Mouse (Mus musculus) intestine, embryonic 14.5 days (tissue): ENCODE measurements around the gene Trip11. TPM values are rescaled to one million over a fixed set of nuclear protein-coding genes. Genes with fewer than 3 reads are reported as not detected.

Source experiments
- ATAC-seq: fragments of 200-750 bp; cut with Nextera tagmentation; replicated peaks from 2 replicates; pipeline ENCODE4 v1.8.0; 2017; ENCODE audit warnings: low read depth, moderate number of reproducible peaks, moderate TSS enrichment, moderate library complexity; ENCODE audit not compliant: low FRiP score, low TSS enrichment
- DNase-seq: peaks from one replicate; pipeline ENCODE4 v3.0.0-alpha.2; 2018; ENCODE audit warnings: low spot score
- H3K27ac ChIP-seq: fragments of 300-500 bp; sonication (generic); 2 replicates; pipeline ENCODE4 v1.5.1; 2014; ENCODE audit warnings: low read depth, mild to moderate bottlenecking, control low read depth
- H3K27me3 ChIP-seq: fragments of 300-500 bp; sonication (generic); replicated peaks from 2 replicates; pipeline ENCODE4 v1.6.1; 2014; ENCODE audit warnings: low read length, control low read depth; ENCODE audit not compliant: control insufficient read depth, insufficient read depth
- H3K36me3 ChIP-seq: fragments of 300-500 bp; sonication (generic); 2 replicates; pipeline ENCODE4 v1.6.1; 2014; ENCODE audit warnings: low read length, control low read depth; ENCODE audit not compliant: control insufficient read depth, insufficient read depth
- H3K4me1 ChIP-seq: fragments of 300-500 bp; sonication (generic); replicated peaks from 2 replicates; pipeline ENCODE4 v1.6.1; 2014; ENCODE audit warnings: low read length, control low read depth, mixed read lengths; ENCODE audit not compliant: control insufficient read depth, insufficient read depth
- H3K4me2 ChIP-seq: fragments of 300-500 bp; sonication (generic); 2 replicates; pipeline ENCODE4 v1.6.1; 2014; ENCODE audit warnings: low read length
- H3K4me3 ChIP-seq: fragments of 300-500 bp; sonication (generic); 2 replicates; pipeline ENCODE4 v1.5.1; 2014; ENCODE audit warnings: low read depth, low read length, control low read depth, mixed read lengths
- H3K9ac ChIP-seq: fragments of 300-500 bp; sonication (generic); 2 replicates; pipeline ENCODE4 v1.6.1; 2014; ENCODE audit warnings: mild to moderate bottlenecking, low read length
- H3K9me3 ChIP-seq: fragments of 300-500 bp; sonication (generic); 2 replicates; pipeline ENCODE4 v1.6.1; 2016; ENCODE audit warnings: low read length, control low read depth; ENCODE audit not compliant: control insufficient read depth
- WGBS: fragments of 180-500 bp; shearing (Covaris S2); extraction: QIAGEN DNeasy Blood & Tissue Kit; methylation state at CpG from one replicate; pipeline ENCODE4 v1.1.7; 2014; 5-methylcytosine and 5-hydroxymethylcytosine counted together
- polyA plus RNA-seq: library from polyadenylated mRNA; unstranded; fragments of >200 nt; fragmentation: Nextera tagmentation; extraction: Ambion mirVana; gene quantifications from 2 replicates; pipeline ENCODE4 v1.2.1, GENCODE M21; 2014

Gene Trip11
- polyA plus RNA-seq, 1 experiment from 2014 or later, result 26.8 TPM

DNA sequence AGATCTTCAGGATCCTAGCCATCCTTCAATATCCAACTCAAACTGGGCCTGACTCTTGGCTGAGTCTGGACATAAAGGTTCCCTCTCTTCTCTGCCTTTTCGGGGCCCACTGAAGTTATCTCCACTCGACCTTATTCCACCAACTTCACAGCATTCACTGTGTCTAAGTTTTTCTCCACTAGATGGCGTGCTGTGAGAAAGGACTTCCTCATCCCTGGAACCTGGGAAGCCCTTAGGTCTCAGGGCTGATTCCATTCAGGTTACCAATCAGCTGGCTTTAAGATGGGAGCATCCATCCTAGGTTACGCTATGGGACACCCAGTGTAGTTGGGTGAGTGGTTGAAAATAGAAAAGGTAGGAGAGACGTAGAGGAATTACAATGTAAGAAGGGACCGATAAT, 101.9 kb downstream of the Trip11 start:
- DNase-seq (no peak), ATAC-seq (no peak)
- H3K9ac ChIP-seq, result no peak overlapping the region
- no peak overlapping the region for H3K4me3 ChIP-seq
- WGBS, result 61% methylated on average over 6 of the region's 6 CpGs
- no peaks in the 10 kb centered on the region for H3K36me3 ChIP-seq
- H3K27ac ChIP-seq, result no peak overlapping the region
- H3K9me3 ChIP-seq, result no peaks in the 10 kb centered on the region
- H3K4me2 ChIP-seq, result no peak overlapping the region
- no peaks in the 10 kb centered on the region for H3K4me1 ChIP-seq
- no peaks in the 10 kb centered on the region for H3K27me3 ChIP-seq

- H3K27me3 ChIP-seq, result no peaks in the 10 kb centered on the region
- H3K9me3 ChIP-seq, result no peaks in the 10 kb centered on the region
- no peak overlapping the region for H3K9ac ChIP-seq
- H3K36me3 ChIP-seq, result no peaks in the 10 kb centered on the region
- H3K4me1 ChIP-seq, result no peaks in the 10 kb centered on the region
- no peak overlapping the region for H3K4me2 ChIP-seq
- ATAC-seq, result no peak
- WGBS, result 77% methylated on average over 2 of the region's 2 CpGs
- DNase-seq, result no peak
- no peak overlapping the region for H3K4me3 ChIP-seq
- no peak overlapping the region for H3K27ac ChIP-seq
Observed at GRCm38 (mm10) chr12:101810515-101810914, 102.6 kb downstream of the Trip11 start.

DNA sequence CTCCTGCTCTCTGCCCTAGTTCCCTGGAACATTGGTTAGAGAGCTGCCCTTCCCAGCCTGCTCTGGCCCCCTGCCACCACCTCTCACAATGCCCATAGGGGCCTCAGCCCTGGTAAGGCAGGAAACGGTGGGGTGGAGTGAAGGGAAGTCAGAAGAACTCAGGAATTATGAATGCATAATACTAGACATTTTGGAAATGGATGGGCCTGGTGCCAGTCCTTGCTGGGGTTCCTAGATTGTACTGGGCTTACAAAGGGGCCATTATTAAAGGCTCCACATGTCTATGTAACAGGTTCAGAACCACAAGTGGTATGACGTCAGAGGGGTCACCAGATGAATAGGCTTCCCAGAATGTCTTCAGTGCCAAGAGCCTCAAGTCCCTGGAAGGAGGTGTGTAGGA, 105.7 kb downstream of the Trip11 start:
- no peak for DNase-seq
- 71% methylated on average over 2 of the region's 2 CpGs for WGBS
- no peak overlapping the region for H3K9ac ChIP-seq

GRCm38 (mm10) chr12:101802445-101802844, 110.6 kb downstream of the Trip11 start:
- ATAC-seq (no peak), DNase-seq (no peak)
- no peaks in the 10 kb centered on the region for H3K36me3 ChIP-seq
- WGBS, result 79% methylated on average over 3 of the region's 3 CpGs
- no peak overlapping the region for H3K4me2 ChIP-seq
- H3K27me3 ChIP-seq, result no peaks in the 10 kb centered on the region
- no peak overlapping the region for H3K4me3 ChIP-seq
- H3K9ac ChIP-seq, result no peak overlapping the region
- no peaks in the 10 kb centered on the region for H3K4me1 ChIP-seq
- no peak overlapping the region for H3K27ac ChIP-seq
- H3K9me3 ChIP-seq, result no peaks in the 10 kb centered on the region

More for the DNA sequence above, 105.7 kb downstream of the Trip11 start:
- ATAC-seq, result no peak
- H3K36me3 ChIP-seq, result no peaks in the 10 kb centered on the region
- no peaks in the 10 kb centered on the region for H3K9me3 ChIP-seq
- no peaks in the 10 kb centered on the region for H3K4me1 ChIP-seq
- H3K4me3 ChIP-seq, result no peak overlapping the region
- no peak overlapping the region for H3K4me2 ChIP-seq
- no peak overlapping the region for H3K27ac ChIP-seq
- no peaks in the 10 kb centered on the region for H3K27me3 ChIP-seq

DNA sequence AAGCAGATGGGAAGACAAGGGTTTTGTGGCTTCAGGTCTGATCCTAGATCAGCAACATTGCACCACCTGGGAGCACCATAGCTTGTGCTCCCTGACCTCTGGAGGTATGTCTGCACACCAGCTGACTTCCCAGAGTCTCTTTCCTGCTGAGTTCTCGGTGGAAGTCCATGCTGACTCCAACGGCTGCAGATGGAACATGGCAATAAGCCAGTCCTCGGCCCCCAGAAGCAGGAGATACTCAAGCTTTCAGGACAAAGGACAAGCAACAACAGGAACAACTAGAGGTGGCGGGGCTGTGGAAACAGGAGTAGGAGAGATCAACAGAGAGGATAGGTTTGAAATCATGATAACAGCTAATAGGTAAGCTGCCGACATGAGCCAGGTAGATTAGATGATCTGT, 111.3 kb downstream of the Trip11 start:
- H3K4me1 ChIP-seq, result no peaks in the 10 kb centered on the region
- H3K36me3 ChIP-seq, result no peaks in the 10 kb centered on the region
- no peaks in the 10 kb centered on the region for H3K27me3 ChIP-seq
- H3K27ac ChIP-seq, result no peak overlapping the region
- DNase-seq (no peak), ATAC-seq (no peak)
- 77% methylated on average over 5 of the region's 5 CpGs for WGBS
- no peak overlapping the region for H3K4me2 ChIP-seq
- H3K9ac ChIP-seq, result no peak overlapping the region
- no peaks in the 10 kb centered on the region for H3K9me3 ChIP-seq
- no peak overlapping the region for H3K4me3 ChIP-seq

- no peaks in the 10 kb centered on the region for H3K4me1 ChIP-seq
- H3K9ac ChIP-seq, result no peak overlapping the region
- H3K27ac ChIP-seq, result no peak overlapping the region
- no peaks in the 10 kb centered on the region for H3K27me3 ChIP-seq
- no peaks in the 10 kb centered on the region for H3K36me3 ChIP-seq
- 77% methylated on average over 3 of the region's 3 CpGs for WGBS
- ATAC-seq (no peak), DNase-seq (no peak)
- no peak overlapping the region for H3K4me2 ChIP-seq
- H3K9me3 ChIP-seq, result no peaks in the 10 kb centered on the region
- H3K4me3 ChIP-seq, result no peak overlapping the region
Observed at GRCm38 (mm10) chr12:101801051-101801450, 112.0 kb downstream of the Trip11 start.

DNA sequence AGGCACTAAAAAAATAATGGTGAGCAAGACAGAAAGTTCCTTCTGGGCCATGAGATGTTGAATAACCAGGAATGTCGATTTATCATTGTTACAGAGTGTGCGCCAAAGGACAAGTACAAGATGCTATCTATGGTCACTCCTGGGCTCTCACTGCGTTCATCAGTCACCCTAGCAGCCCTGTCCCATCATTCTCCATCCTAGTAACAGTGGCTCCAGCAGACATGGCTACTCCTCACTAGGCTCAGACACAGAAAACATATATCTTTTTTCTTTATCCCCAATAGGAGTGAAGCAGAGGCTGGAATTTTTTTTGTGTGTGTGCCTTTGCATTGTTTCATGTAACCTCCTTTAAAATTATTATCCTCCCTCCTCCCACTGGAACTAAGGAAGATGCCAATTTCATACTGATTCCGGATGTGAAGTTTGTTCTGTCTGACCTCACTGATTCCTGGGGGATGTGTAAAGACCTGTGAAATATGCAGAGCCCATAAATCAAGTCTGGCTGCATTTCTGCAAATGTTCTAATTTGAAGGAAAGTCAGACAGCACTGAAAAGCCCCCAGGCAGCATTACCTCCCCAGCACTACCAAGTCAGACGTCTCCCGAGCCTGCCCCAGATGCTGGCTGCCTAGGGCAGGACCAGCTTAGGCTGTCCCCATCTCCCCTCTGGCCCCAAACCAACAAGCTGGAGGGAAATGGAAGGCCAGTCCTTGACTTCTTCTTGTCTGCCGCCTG, 114.7 kb downstream of the Trip11 start:
- Histone ChIP-seq H3K4me1 (no peaks in the 10 kb centered on the region), H3K4me2 (no peak overlapping the region), H3K27me3 (no peaks in the 10 kb centered on the region), H3K27ac (no peak overlapping the region), H3K36me3 (no peaks in the 10 kb centered on the region), H3K4me3 (no peak overlapping the region), H3K9me3 (no peaks in the 10 kb centered on the region), H3K9ac (no peak overlapping the region)
- ATAC-seq, result no peak
- no peak for DNase-seq
- 70% methylated on average over 7 of the region's 7 CpGs for WGBS

DNA sequence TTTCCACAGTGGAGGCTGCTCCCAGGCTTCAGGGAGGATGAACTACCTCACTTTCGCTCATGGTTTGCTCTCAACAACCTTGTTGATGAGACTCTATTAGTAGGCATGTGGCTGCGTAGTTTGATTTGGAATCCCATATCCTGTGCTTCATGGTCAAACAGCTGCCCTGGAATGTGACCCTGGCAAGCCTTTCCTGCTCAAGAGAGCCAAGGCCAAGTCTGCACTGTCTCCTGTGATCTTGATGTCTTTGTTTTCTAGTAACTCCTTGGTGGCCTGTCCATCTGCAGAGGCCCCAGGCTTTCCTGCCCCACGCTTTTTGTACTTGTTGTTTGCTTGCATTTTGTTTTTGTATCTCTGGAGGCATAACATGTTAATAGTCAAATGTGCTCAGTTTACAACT, 118.6 kb downstream of the Trip11 start:
- no peaks in the 10 kb centered on the region for H3K36me3 ChIP-seq
- no peak overlapping the region for H3K9ac ChIP-seq
- H3K27me3 ChIP-seq, result no peaks in the 10 kb centered on the region
- no peak overlapping the region for H3K27ac ChIP-seq
- H3K4me3 ChIP-seq, result no peak overlapping the region
- H3K4me1 ChIP-seq, result no peaks in the 10 kb centered on the region
- WGBS, result 83% methylated on average over 3 of the region's 3 CpGs
- DNase-seq (no peak), ATAC-seq (no peak)
- H3K4me2 ChIP-seq, result no peak overlapping the region
- no peaks in the 10 kb centered on the region for H3K9me3 ChIP-seq

- no peak for ATAC-seq
- Histone ChIP-seq H3K27me3 (no peaks in the 10 kb centered on the region), H3K9ac (no peak overlapping the region), H3K27ac (no peak overlapping the region), H3K36me3 (no peaks in the 10 kb centered on the region), H3K4me3 (no peak overlapping the region), H3K4me1 (no peaks in the 10 kb centered on the region), H3K4me2 (no peak overlapping the region), H3K9me3 (no peaks in the 10 kb centered on the region)
- WGBS, result 84% methylated on average over 5 of the region's 5 CpGs
- DNase-seq, result no peak
Observed at GRCm38 (mm10) chr12:101793221-101793621, 119.8 kb downstream of the Trip11 start.
